Mouse (Mus musculus) layer of hippocampus, adult 18-20 months (tissue): Measurements from ENCODE around the gene Foxn3. TPM values are rescaled to one million over a fixed set of nuclear protein-coding genes. Genes with fewer than 3 reads are reported as not detected.

Experiments
- DNase-seq, 2 experiments: peaks; one replicate each; pipeline ENCODE4 v3.0.0; 2022; ENCODE audit warnings: low spot score in 2 of 2
- total RNA-seq, 2 experiments: library from RNA; stranded (reverse); gene quantifications; 2 replicates each; pipeline ENCODE4 v1.2.3; 2021

The Foxn3 gene
- total RNA-seq, 2 experiments from 2014 or later: 51.4 to 54.4 TPM

- DNase-seq: no peak
Observed at GRCm38 (mm10) chr12:99527452-99527851, 35.9 kb downstream of the Foxn3 start.

DNA sequence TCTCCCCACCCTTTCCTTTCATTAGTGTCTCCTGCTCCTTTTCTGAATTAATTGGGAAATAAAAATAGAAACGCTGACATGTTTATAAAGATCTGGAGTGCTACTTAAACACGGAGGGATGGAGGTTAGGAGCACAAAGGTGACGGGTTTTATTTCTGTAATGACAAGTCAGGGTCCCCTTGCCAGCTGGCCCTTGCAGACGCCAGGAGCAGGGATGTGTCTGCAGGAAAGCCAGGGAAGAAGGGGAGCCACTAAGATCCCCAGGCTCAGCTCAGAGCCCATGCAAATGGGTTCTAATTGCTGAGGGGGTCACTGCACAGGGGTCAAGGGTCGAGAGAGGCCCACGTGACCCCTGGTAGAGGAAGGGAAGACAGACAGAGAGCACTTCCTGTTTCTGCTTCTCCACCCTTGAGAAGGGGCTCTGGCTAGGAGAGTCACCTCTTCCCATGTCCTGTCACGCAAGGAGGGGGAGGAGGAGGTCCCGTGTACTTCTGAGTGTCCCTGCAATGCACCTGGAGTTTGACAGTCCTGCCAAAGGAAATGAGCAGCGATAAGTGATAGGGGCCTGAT, 36.7 kb downstream of the Foxn3 start:
- no peak for DNase-seq

- no peak for DNase-seq
Observed at GRCm38 (mm10) chr12:99522882-99523281, 40.5 kb downstream of the Foxn3 start.

GRCm38 (mm10) chr12:99519862-99520261, 43.5 kb downstream of the Foxn3 start:
- DNase-seq: no peak

GRCm38 (mm10) chr12:99519191-99519614, 44.2 kb downstream of the Foxn3 start:
- DNase-seq: no peak

- no peak for DNase-seq
Observed at GRCm38 (mm10) chr12:99518640-99519039, 44.7 kb downstream of the Foxn3 start.

DNA sequence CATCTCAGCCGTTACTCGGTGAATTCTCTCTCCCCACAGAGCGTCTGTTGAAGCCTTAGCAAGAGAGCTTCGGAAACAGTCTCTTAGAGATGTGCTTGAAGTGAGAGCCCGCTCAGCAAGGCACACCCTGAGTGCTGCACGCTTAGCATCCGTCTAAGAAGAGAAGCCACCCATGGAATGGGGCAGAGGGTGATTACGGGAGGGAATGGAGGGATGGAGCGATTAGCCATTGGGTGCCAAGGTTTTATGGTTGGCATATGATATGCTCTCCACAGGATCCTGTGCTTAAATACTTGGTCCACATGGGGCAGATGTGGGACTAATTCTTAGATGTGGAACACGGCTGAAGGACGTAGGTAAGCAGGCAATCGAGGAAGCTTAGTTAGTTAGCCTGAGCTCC, 45.3 kb downstream of the Foxn3 start:
- no peak for DNase-seq

DNA sequence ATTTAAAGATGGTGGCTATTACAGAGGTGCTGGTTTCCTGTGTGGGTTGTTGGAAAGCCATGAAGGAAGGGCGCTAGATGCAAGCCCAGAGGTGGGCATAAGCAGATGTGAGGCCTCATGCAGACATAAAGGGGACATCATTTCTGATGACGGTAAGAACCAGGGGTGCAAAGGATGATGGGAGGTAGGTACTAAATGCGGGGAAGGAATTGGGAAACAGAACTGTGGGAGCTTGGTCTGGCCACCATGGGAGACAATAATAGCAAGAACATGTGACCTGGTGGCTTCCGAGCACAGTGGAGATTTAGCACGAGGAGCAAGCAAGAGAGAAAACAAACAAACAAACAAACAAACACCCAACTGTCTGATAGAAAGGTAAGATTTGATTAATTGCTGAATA, 46.1 kb downstream of the Foxn3 start:
- DNase-seq: no peak

GRCm38 (mm10) chr12:99515481-99515880, 47.9 kb downstream of the Foxn3 start:
- DNase-seq: no peak

DNA sequence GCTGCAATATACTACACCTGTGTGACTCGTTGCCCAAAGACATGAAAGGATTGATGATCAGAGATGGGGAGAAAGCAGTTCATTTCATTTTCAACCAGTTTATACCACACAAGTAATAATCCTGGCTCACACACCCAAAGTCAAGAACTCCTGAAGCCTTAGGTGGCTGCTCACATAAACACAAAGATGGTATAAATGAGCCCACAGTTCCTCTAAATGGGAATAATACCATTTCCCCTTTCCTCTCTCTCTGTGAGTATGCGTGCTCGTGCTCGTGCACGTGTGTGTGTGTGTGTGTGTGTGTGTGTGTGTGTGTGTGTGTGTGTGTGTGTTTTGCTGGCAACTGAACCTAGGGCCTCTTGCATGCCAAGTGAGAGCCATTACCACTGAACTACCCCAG, 51.7 kb downstream of the Foxn3 start:
- no peak for DNase-seq

DNA sequence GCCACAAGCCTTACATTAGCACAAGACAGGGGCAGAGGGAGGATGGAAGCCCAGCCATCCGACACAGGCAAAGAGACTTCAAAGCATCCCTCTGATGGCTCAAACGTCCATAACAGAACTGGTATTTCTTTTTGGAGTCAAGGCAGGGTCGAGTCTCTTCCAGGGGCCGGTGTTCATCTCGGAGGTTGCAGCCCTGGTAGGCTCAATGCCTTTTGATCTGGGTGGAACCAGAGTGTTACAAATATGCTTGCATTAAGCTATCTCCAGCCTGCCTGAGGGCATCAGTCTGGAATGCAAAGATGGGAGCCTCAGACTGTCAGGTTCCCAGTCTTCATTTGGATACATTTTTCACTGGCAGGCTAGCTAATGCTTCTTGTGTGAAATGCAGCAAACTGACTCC, 52.6 kb downstream of the Foxn3 start:
- DNase-seq: no peak

DNA sequence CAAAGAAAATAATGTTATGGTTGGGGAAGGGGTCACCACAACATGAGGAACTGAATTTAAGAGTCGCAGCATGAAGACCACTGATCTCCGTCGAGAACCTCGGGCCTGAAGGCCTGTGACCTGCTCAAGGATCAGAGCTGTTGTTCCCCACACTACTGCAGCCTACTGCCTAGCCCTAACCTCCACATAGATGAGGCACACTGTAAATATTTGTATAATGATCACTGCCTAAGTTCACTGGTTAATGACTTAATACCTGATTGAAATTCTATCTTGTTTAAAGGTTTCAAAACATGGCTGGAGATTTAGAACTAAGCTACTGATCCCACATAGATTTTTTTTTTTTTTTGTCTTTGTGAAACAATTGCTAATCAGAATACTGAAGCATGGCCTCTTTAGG, 61.2 kb downstream of the Foxn3 start:
- no peak for DNase-seq

DNA sequence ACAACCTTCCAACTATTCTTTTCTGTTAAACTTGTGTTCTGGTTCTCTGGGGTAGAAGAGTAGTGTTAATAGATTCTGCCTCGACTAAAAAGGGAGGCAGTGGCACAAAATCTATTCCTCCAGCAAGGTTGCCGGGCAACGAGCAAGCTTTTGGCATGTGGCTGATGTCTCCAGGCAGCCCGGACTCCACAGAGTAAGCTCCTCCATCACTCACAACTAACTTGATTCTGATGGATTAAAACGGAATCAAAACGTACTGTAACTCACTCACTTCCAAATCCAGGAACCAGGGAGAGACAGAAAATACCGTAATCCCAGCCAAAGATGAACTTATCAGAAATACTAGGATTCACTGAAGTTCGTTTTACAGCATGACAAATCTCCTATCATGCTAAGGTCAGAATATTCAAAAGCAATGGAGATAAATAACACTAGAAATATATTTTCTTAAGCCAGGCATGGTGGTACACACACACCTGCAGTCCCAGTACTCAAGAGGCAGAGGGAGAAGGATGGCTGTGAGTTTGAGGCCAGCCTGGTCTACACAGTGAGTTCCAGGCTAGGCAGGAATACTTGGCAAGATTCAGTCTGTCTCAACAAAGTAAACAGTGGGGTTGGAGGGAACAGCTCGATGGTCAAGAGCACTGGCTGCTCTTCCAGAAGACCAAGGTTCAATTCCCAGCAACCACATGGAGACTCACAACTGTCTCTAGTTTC, 64.2 kb downstream of the Foxn3 start:
- peak; percentile 52 to 80 for DNase-seq

GRCm38 (mm10) chr12:99498189-99498977, 65.0 kb downstream of the Foxn3 start:
- DNase-seq: no peak

DNA sequence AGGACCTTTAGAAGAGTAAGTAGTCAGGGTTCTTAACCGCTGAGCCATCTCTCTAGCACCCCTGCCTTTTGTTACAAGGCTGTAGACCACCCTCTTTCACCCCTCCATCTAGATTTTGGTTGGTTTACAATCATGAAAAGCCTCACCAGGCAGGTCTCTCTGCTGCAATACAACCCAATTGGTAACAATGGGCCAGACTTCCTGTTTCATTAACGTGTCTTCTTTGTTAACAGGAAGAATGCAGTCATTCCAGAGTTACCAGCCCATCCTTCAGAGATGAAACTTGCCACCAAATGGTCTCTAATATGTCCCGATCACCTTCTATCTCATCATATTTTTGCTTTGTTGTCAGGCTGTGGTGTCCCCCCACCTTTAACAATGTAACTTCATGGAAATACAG, 66.4 kb downstream of the Foxn3 start:
- no peak for DNase-seq

DNA sequence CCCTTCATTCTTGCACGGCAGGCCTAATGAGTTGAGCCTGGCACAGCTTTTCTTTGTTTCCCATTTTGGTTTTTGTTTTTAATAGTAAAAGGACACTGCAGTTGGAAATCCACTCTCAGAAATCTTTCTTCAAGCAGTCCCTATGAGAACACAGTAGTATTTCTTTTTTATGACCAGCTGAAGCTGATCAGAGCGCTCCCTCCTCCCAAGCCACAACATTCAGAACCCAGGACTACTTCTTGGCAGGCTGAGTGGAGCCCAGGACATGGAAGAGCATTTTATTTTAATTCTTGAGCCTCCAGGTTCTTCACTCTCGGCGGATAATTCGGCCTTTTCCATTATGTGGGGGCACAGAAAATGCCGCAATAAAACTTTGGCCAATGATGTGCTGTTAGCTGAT, 73.2 kb downstream of the Foxn3 start:
- no peak for DNase-seq

GRCm38 (mm10) chr12:99489001-99489592, 74.3 kb downstream of the Foxn3 start:
- DNase-seq: no peak

GRCm38 (mm10) chr12:99480372-99480771, 83.0 kb downstream of the Foxn3 start:
- no peak for DNase-seq

GRCm38 (mm10) chr12:99474176-99474575, 89.2 kb downstream of the Foxn3 start:
- no peak for DNase-seq

DNA sequence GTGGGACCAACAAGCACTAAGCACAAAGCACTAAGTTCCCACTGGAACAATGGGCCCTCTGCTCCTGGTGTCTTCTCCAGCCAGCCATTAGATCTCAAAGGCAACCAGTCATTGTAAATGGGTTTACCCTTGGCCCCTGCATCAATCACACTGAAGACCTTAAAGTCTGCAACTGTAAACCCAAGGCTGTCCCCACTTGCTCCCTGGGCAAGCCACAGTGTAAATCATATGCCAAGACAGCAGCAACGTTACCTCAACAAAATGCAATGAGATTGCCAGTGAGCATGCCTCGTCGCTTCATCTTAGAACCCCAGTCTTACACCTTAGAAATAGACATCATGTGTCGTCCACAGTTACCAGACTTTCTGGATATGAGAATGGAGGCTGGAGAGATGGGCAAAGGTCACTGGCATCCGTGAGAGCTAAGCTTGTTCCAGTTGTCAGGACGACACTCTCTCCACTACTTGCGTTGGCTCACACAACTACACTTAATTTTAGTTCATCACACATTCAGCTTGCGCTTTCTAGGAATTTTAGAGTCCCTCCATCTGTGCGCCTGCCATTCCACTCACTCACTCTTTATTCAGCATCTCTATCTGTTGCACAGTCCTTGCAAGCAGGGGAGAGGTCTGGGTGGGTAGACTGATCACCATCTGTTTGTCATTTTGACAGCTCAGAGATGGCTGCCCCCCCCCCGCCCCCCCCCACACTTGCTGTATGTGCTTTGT, 89.8 kb downstream of the Foxn3 start:
- no peak for DNase-seq

GRCm38 (mm10) chr12:99471431-99471830, 92.0 kb downstream of the Foxn3 start:
- peak in 1 of 2 experiments; percentile 19 for DNase-seq
